Mouse (Mus musculus) bone marrow macrophage, adult 2 months (primary cell): ENCODE measurements around the gene Slc29a3. TPM values are rescaled to one million over a fixed set of nuclear protein-coding genes. Genes with fewer than 3 reads are reported as not detected.

Experiments
- H3K27ac ChIP-seq: 2 replicates; pipeline ENCODE4 v1.5.1; 2012; ENCODE audit warnings: low read depth, low read length; ENCODE audit not compliant: insufficient read depth
- H3K4me1 ChIP-seq: 2 replicates; pipeline ENCODE4 v1.6.1; 2012; ENCODE audit warnings: low read length; ENCODE audit not compliant: control insufficient read depth, insufficient read depth
- H3K4me3 ChIP-seq: 2 replicates; pipeline ENCODE4 v1.5.1; 2012; ENCODE audit warnings: mild to moderate bottlenecking, low read length, moderate library complexity; ENCODE audit not compliant: insufficient read depth
- CTCF ChIP-seq: IDR thresholded peaks from 2 replicates; pipeline ENCODE4 v1.5.1; 2012; ENCODE audit warnings: low read depth, mild to moderate bottlenecking, low read length, moderate library complexity
- POLR2A ChIP-seq: IDR thresholded peaks from 2 replicates; pipeline ENCODE4 v1.6.1; 2012; ENCODE audit warnings: mild to moderate bottlenecking, low read depth, low read length, borderline replicate concordance
- polyA plus RNA-seq: library from polyadenylated mRNA; stranded (reverse); fragments of >200 nt; gene quantifications from 2 replicates; pipeline ENCODE4 v1.2.4, GENCODE M21; 2012; ENCODE audit not compliant: missing spikeins, insufficient read depth, insufficient read length

Gene Slc29a3
- polyA plus RNA-seq, 1 experiment = 50.8 TPM

GRCm38 (mm10) chr10:60686641-60686975 is 66.0 kb downstream of the Slc29a3 start:
- H3K4me3 ChIP-seq = peak overlapping the region; percentile 33
- no peak overlapping the region for H3K27ac ChIP-seq
- TF ChIP-seq POLR2A (no peak), CTCF (no peak)
- peaks cover 6% of the 10 kb centered on the region for H3K4me1 ChIP-seq

GRCm38 (mm10) chr10:60685764-60686640 is 66.6 kb downstream of the Slc29a3 start:
- H3K27ac ChIP-seq = no peak overlapping the region
- H3K4me1 ChIP-seq = no peaks in the 10 kb centered on the region
- TF ChIP-seq POLR2A = no peak
- TF ChIP-seq CTCF = no peak
- H3K4me3 ChIP-seq = no peak overlapping the region

GRCm38 (mm10) chr10:60678926-60679325 is 73.7 kb downstream of the Slc29a3 start:
- Histone ChIP-seq H3K4me1 (no peaks in the 10 kb centered on the region), H3K4me3 (no peak overlapping the region), H3K27ac (no peak overlapping the region)
- TF ChIP-seq CTCF = no peak
- no peak for TF ChIP-seq POLR2A

- Histone ChIP-seq H3K4me3 (no peak overlapping the region), H3K27ac (no peak overlapping the region), H3K4me1 (no peaks in the 10 kb centered on the region)
- TF ChIP-seq CTCF (no peak), POLR2A (no peak)
Measured at GRCm38 (mm10) chr10:60677319-60677718, 75.3 kb downstream of the Slc29a3 start.

DNA sequence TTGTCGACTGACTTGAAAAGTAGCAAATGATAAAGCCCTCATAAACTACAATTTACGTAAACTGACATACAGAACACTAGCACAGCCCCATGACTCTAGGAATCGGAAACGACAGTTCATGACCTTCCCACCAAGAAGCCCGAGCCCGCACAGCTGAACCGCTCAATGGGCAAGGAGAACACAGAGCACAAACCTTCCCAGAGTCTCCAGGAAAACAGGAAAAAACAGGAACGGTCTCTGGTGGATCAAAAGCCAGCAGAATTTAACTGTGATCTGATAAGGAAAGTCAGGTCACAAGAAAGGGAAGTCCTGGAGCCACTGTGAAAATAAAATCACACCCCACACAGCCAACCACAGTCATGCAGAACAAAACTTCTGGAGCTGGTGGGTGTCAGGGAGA is 82.4 kb downstream of the Slc29a3 start:
- TF ChIP-seq POLR2A = no peak
- no peak for TF ChIP-seq CTCF
- Histone ChIP-seq H3K4me3 (no peak overlapping the region), H3K27ac (no peak overlapping the region), H3K4me1 (no peaks in the 10 kb centered on the region)

DNA sequence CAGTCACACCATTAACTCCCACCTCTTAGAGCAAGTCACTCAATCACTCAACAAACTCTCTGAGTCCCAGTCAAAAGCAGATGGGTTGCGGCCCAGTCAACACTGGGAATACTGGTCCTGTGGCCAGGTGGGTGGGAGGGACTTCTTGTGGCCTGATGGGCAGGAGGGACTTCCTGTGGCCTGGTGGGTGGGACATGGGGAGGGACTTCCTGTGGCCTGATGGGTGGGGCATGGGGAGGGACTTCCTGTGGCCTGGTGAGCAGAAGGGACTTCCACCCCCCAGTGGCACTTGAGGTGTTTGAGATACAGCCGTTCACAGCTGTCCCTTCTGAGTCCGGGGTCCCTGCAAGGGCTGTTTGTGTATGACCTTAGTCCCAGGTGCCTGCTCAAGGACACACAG is 84.0 kb downstream of the Slc29a3 start:
- Histone ChIP-seq H3K4me1 (no peaks in the 10 kb centered on the region), H3K27ac (no peak overlapping the region), H3K4me3 (no peak overlapping the region)
- no peak for TF ChIP-seq CTCF
- no peak for TF ChIP-seq POLR2A

Other genes with a start within 250 kb of the Slc29a3 start
- gene Cdh23, start 56.3 kb downstream of the Slc29a3 start, polyA plus RNA-seq = not detected in 2 replicates
- 0.91 and 1.1 TPM in 2 replicates for gene Unc5b, start 78.8 kb upstream of the Slc29a3 start, polyA plus RNA-seq